Mouse (Mus musculus): ENCODE data around the gene Rab3b. TPM values are rescaled to one million over a fixed set of nuclear protein-coding genes. Genes with fewer than 3 reads are reported as not detected.

The Rab3b gene
- total and polyA plus RNA-seq, 2 experiments from 2014 or later: 86.2 to 298 TPM

DNA sequence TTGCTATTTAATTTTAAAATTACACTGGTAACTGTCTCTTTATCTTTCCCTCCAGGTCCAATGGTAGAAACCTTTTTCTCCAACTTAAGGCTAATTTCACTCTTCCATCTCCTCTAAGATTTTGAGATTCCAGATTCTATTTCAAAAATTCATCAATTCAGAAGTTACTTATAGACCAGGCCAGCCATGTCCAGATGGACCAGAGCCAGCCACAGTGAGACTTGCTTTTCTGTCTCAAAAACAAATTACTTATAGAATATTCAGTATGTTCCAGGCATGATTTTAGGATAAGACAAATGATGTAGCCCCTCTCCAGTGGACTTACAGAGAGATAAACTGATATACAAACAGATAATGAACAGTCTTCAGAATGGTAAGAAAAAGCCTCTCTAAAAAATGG, 112.9 kb downstream of the Rab3b start:
- no peak overlapping the region for H3K4me2 ChIP-seq (ENCODE audit: low read depth)
- no peaks in the 10 kb centered on the region for H3K9me3 ChIP-seq (ENCODE audit: low read length)
- no peaks in the 10 kb centered on the region for H3K36me3 ChIP-seq (ENCODE audit: insufficient read depth)
- DNase-seq (no peak), ATAC-seq (no peak)
- H3K4me1 ChIP-seq (ENCODE audit: insufficient read depth): no peaks in the 10 kb centered on the region
- H3K4me3 ChIP-seq (ENCODE audit: low read depth, low read length): no peak overlapping the region
- TF ChIP-seq CTCF (IDR thresholded peaks at IDR 0.05; ENCODE audit: low read depth): no peak
- no peak overlapping the region for H3K9ac ChIP-seq
- H3K27ac ChIP-seq (ENCODE audit: low read depth, low read length): no peak overlapping the region
- peaks cover 1% of the 10 kb centered on the region; the same call in 1 of the 2 replicates for H3K27me3 ChIP-seq (ENCODE audit: insufficient read depth, low read length)

Other genes starting within 250 kb of the Rab3b start
- gene 3110021N24Rik, start 159.4 kb upstream of the Rab3b start, total RNA-seq (2014; rRNA removed): 0.46 TPM in 1 of 2 replicates, not detected in the other
- gene 3110021N24Rik, start 159.4 kb upstream of the Rab3b start, polyA plus RNA-seq (2015; fragmentation: Nextera tagmentation; extraction: Ambion mirVana): 1.1 and 1.9 TPM in 2 replicates
- 32.5 and 39.2 TPM in 2 replicates for gene Zfyve9, start 98.3 kb upstream of the Rab3b start, total RNA-seq (2014; rRNA removed)
- gene Zfyve9, start 98.3 kb upstream of the Rab3b start, polyA plus RNA-seq (2015; fragmentation: Nextera tagmentation; extraction: Ambion mirVana): 5.1 and 6.8 TPM in 2 replicates
- 119 and 164 TPM in 2 replicates for gene Btf3l4, start 45.4 kb upstream of the Rab3b start, total RNA-seq (2014; rRNA removed)
- 186 and 197 TPM in 2 replicates for gene Btf3l4, start 45.4 kb upstream of the Rab3b start, polyA plus RNA-seq (2015; fragmentation: Nextera tagmentation; extraction: Ambion mirVana)
- gene Txndc12, start 44.5 kb upstream of the Rab3b start, total RNA-seq (2014; rRNA removed): 54.0 and 71.9 TPM in 2 replicates
- 65.1 and 71.9 TPM in 2 replicates for gene Txndc12, start 44.5 kb upstream of the Rab3b start, polyA plus RNA-seq (2015; fragmentation: Nextera tagmentation; extraction: Ambion mirVana)
- 20.1 and 34.4 TPM in 2 replicates for gene Kti12, start 31.3 kb upstream of the Rab3b start, total RNA-seq (2014; rRNA removed)
- gene Kti12, start 31.3 kb upstream of the Rab3b start, polyA plus RNA-seq (2015; fragmentation: Nextera tagmentation; extraction: Ambion mirVana): 26.3 and 32.2 TPM in 2 replicates
- gene A730015C16Rik, start 30.4 kb upstream of the Rab3b start, total RNA-seq (2014; rRNA removed): 0.86 and 1.1 TPM in 2 replicates
- gene A730015C16Rik, start 30.4 kb upstream of the Rab3b start, polyA plus RNA-seq (2015; fragmentation: Nextera tagmentation; extraction: Ambion mirVana): 0.93 and 1.2 TPM in 2 replicates
- 50.5 and 61.2 TPM in 2 replicates for gene Nrd1, start 121.6 kb downstream of the Rab3b start, total RNA-seq (2014; rRNA removed)
- 35.2 and 50.7 TPM in 2 replicates for gene Nrd1, start 121.6 kb downstream of the Rab3b start, polyA plus RNA-seq (2015; fragmentation: Nextera tagmentation; extraction: Ambion mirVana)